Mouse (Mus musculus) midbrain, postnatal 0 days (tissue): ENCODE data around the gene Rps27rt. TPM values are rescaled to one million over a fixed set of nuclear protein-coding genes. Genes with fewer than 3 reads are reported as not detected.

Experiments
- ATAC-seq: fragments of 200-750 bp; cut with Nextera tagmentation; 2 replicates; pipeline ENCODE4 v1.8.0; 2017; ENCODE audit warnings: moderate number of reproducible peaks, mild to moderate bottlenecking, moderate TSS enrichment, moderate library complexity; ENCODE audit not compliant: low FRiP score
- DNase-seq: peaks from one replicate; pipeline ENCODE4 v3.0.0-alpha.2; 2015; ENCODE audit warnings: low spot score
- H3K27ac ChIP-seq: fragments of 300-500 bp; sonication (generic); 2 replicates; pipeline ENCODE4 v1.5.1; 2014; ENCODE audit warnings: low read depth, mild to moderate bottlenecking, low read length, mixed read lengths
- H3K27me3 ChIP-seq: fragments of 300-500 bp; sonication (generic); 2 replicates; pipeline ENCODE4 v1.6.1; 2014; ENCODE audit warnings: low read length, control low read depth, mixed read lengths; ENCODE audit not compliant: insufficient read depth
- H3K36me3 ChIP-seq: fragments of 300-500 bp; sonication (generic); 2 replicates; pipeline ENCODE4 v1.6.1; 2014; ENCODE audit warnings: low read length, control low read depth, mixed read lengths; ENCODE audit not compliant: insufficient read depth
- H3K4me1 ChIP-seq: fragments of 300-500 bp; sonication (generic); 2 replicates; pipeline ENCODE4 v1.6.1; 2014; ENCODE audit warnings: mild to moderate bottlenecking, control low read depth, antibody characterized with exemption, low read length, mixed read lengths; ENCODE audit not compliant: insufficient read depth
- H3K4me2 ChIP-seq: fragments of 300-500 bp; sonication (generic); 2 replicates; pipeline ENCODE4 v1.6.1; 2014; ENCODE audit warnings: low read depth, mild to moderate bottlenecking, low read length, mixed read lengths; ENCODE audit not compliant: poor library complexity, severe bottlenecking
- H3K4me3 ChIP-seq: fragments of 300-500 bp; sonication (generic); 2 replicates; pipeline ENCODE4 v1.5.1; 2014; ENCODE audit warnings: low read depth, mild to moderate bottlenecking, low read length, moderate library complexity
- H3K9ac ChIP-seq: fragments of 300-500 bp; sonication (generic); replicated peaks from 2 replicates; pipeline ENCODE4 v1.6.1; 2014; ENCODE audit warnings: mild to moderate bottlenecking, low read length, moderate library complexity, mixed read lengths; ENCODE audit not compliant: poor library complexity, severe bottlenecking
- H3K9me3 ChIP-seq: fragments of 300-500 bp; sonication (generic); 2 replicates; pipeline ENCODE4 v1.6.1; 2016; ENCODE audit warnings: low read length, control low read depth
- CTCF ChIP-seq: IDR thresholded peaks from 2 replicates; pipeline ENCODE4 v1.5.1; 2016; ENCODE audit warnings: antibody characterized with exemption, mild to moderate bottlenecking
- WGBS: fragments of 180-500 bp; shearing (Covaris S2); extraction: QIAGEN DNeasy Blood & Tissue Kit; methylation state at CpG from one replicate; pipeline ENCODE4 v1.1.7; 2014; 5-methylcytosine and 5-hydroxymethylcytosine counted together
- polyA plus RNA-seq: library from polyadenylated mRNA; unstranded; fragments of >200 nt; fragmentation: Nextera tagmentation; extraction: Ambion mirVana; gene quantifications from 2 replicates; pipeline ENCODE4 v1.2.1, GENCODE M21; 2015
- total RNA-seq: library from RNA; depleted of rRNA; stranded (reverse); fragments of >200 nt; gene quantifications from 2 replicates; pipeline ENCODE4 v1.2.3, GENCODE M21; 2014

Rps27rt gene
- total and polyA plus RNA-seq, 2 experiments from 2014 or later: 20.7 to 195 TPM

DNA sequence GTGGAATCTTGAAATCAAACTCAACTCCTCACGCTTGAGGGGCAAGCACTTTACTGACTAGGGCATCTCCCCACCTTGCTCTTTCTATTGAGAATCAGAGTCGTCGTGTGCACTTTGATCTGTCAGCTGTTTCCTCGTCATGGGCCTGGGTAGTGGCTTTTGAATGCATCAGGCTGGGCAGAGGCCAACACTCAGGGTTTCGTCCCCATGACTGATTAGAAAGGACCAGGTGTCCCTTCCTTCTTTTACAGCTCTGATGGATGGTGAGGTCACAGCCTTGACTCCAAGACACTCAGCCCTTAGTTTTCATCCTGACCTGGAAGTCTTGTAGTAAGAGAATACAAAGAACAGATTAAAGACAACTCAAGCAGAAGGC lies 17.2 kb upstream of the Rps27rt start:
- no peaks in the 10 kb centered on the region for H3K36me3 ChIP-seq
- 59% methylated on average over 5 of the region's 5 CpGs for WGBS
- no peak overlapping the region for H3K27ac ChIP-seq
- no peak for DNase-seq
- H3K4me1 ChIP-seq: no peaks in the 10 kb centered on the region
- no peaks in the 10 kb centered on the region for H3K9me3 ChIP-seq
- H3K9ac ChIP-seq: no peak overlapping the region
- no peak for TF ChIP-seq CTCF
- H3K4me3 ChIP-seq: no peak overlapping the region
- no peaks in the 10 kb centered on the region for H3K27me3 ChIP-seq
- no peak for ATAC-seq
- no peak overlapping the region for H3K4me2 ChIP-seq

DNA sequence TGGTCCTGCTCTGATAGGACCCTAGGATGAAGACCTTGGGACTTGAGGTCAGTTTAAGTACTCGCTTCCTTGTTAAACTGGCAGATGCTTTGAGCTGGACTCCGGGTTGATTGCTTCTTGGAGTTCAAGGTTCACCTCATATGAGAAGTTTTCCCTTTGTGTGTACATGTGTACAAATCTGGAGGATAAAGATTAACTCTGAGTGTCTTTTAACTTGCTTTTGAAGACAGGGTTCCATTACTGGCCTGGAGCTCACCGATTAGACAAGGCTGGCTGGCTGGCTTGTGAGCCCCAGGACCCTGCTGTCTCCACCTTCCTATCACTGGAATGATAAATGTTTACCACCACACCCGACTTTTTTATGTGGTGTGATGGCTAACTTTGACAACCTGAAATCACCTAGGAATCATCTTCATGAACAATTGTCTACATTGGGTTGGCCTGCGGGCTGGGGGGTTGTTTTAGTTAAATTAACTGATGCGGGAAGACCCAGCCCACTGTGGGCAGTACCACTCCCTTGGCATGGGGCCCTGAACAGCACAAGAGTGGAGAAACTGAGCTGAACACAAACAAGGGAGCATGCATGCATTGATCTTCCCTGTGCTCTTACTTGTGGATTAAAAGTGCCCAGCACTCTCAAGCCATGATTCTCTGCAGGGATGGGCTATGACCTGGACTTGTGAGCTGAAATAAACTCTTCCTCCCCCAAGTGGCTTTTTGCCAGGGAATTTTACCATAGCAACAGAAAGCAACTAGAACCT lies 16.7 kb upstream of the Rps27rt start:
- no peak overlapping the region for H3K27ac ChIP-seq
- no peak overlapping the region for H3K4me2 ChIP-seq
- no peaks in the 10 kb centered on the region for H3K27me3 ChIP-seq
- no peak for DNase-seq
- ATAC-seq: no peak
- H3K9ac ChIP-seq: no peak overlapping the region
- 88% methylated on average over 6 of the region's 6 CpGs for WGBS
- TF ChIP-seq CTCF: no peak
- no peaks in the 10 kb centered on the region for H3K9me3 ChIP-seq
- no peaks in the 10 kb centered on the region for H3K36me3 ChIP-seq
- H3K4me1 ChIP-seq: no peaks in the 10 kb centered on the region
- H3K4me3 ChIP-seq: no peak overlapping the region

- no peaks in the 10 kb centered on the region for H3K9me3 ChIP-seq
- no peaks in the 10 kb centered on the region for H3K27me3 ChIP-seq
- ATAC-seq: no peak
- no peak overlapping the region for H3K4me2 ChIP-seq
- H3K4me3 ChIP-seq: no peak overlapping the region
- no peak overlapping the region for H3K9ac ChIP-seq
- DNase-seq: no peak
- no peak for TF ChIP-seq CTCF
- over 99% methylated on average over 6 of the region's 6 CpGs for WGBS
- H3K36me3 ChIP-seq: no peaks in the 10 kb centered on the region
- no peak overlapping the region for H3K27ac ChIP-seq
- no peaks in the 10 kb centered on the region for H3K4me1 ChIP-seq
Measured at GRCm38 (mm10) chr9:114996489-114996888, 13.9 kb upstream of the Rps27rt start.

- Histone ChIP-seq H3K9ac (no peak overlapping the region), H3K27ac (no peak overlapping the region), H3K4me2 (no peak overlapping the region), H3K4me1 (no peaks in the 10 kb centered on the region), H3K9me3 (no peaks in the 10 kb centered on the region), H3K27me3 (no peaks in the 10 kb centered on the region), H3K36me3 (no peaks in the 10 kb centered on the region), H3K4me3 (no peak overlapping the region)
- WGBS: 94% methylated on average over 4 of the region's 4 CpGs
- no peak for TF ChIP-seq CTCF
- no peak for DNase-seq
- ATAC-seq: no peak
Measured at GRCm38 (mm10) chr9:114995716-114996115, 13.2 kb upstream of the Rps27rt start.

DNA sequence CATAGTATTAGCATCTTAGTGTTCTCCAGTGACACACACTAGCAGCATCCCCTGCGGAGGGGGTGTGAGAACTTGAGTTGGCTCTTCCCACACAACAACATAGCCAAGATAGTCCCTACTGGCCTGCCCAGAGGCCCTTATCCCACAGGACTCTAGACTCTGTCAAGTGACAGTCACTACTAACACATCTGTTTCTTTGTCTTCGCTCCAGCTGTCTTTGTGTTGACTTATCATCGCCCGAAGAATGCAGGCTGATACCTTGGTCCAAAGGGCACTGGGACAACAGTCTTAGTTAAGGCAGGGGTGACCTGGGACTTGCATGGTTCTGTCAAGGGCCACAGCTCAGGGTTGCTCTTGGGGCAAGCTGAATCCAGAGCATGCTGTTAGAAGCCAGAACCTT lies 12.7 kb upstream of the Rps27rt start:
- H3K4me2 ChIP-seq: no peak overlapping the region
- no peak overlapping the region for H3K4me3 ChIP-seq
- TF ChIP-seq CTCF: no peak
- no peaks in the 10 kb centered on the region for H3K9me3 ChIP-seq
- DNase-seq (no peak), ATAC-seq (no peak)
- no peak overlapping the region for H3K9ac ChIP-seq
- H3K4me1 ChIP-seq: no peaks in the 10 kb centered on the region
- WGBS: 95% methylated on average over 4 of the region's 4 CpGs
- H3K27me3 ChIP-seq: no peaks in the 10 kb centered on the region
- no peak overlapping the region for H3K27ac ChIP-seq
- H3K36me3 ChIP-seq: no peaks in the 10 kb centered on the region

GRCm38 (mm10) chr9:114992528-114992927 lies 10.0 kb upstream of the Rps27rt start:
- no peak overlapping the region for H3K9ac ChIP-seq
- H3K27ac ChIP-seq: no peak overlapping the region
- DNase-seq (no peak), ATAC-seq (no peak)
- H3K36me3 ChIP-seq: no peaks in the 10 kb centered on the region
- H3K4me3 ChIP-seq: no peak overlapping the region
- no peak overlapping the region for H3K4me2 ChIP-seq
- no peaks in the 10 kb centered on the region for H3K27me3 ChIP-seq
- TF ChIP-seq CTCF: no peak
- no peaks in the 10 kb centered on the region for H3K4me1 ChIP-seq
- H3K9me3 ChIP-seq: no peaks in the 10 kb centered on the region
- whole genome bisulfite sequencing: 84% methylated on average over 2 of the region's 2 CpGs
